Mouse (Mus musculus) c-Kit-positive CD71-negative TER-119-negative erythroid progenitor cells, embryonic 14.5 days (primary cell): Measurements from ENCODE around the gene Pdia6.

Experiments
- DNase-seq: peaks from one replicate; pipeline ENCODE4 v3.0.0-alpha.2; 2013; ENCODE audit warnings: low read depth

Pdia6 gene

GRCm38 (mm10) chr12:17264826-17265225, 1.5 kb upstream of the Pdia6 start:
- DNase-seq = no peak

- DNase-seq = no peak
Observed at GRCm38 (mm10) chr12:17266673-17266990, 287 bp downstream of the Pdia6 start.

- DNase-seq = no peak
Observed at GRCm38 (mm10) chr12:17267316-17267715, 971 bp downstream of the Pdia6 start.

GRCm38 (mm10) chr12:17271272-17271671, 4.9 kb downstream of the Pdia6 start:
- peak; percentile 55 for DNase-seq

- DNase-seq = no peak
Observed at GRCm38 (mm10) chr12:17273841-17274240, 7.5 kb downstream of the Pdia6 start.

- DNase-seq = no peak
Observed at GRCm38 (mm10) chr12:17288496-17288895, 22.2 kb downstream of the Pdia6 start.

- DNase-seq = no peak
Observed at GRCm38 (mm10) chr12:17289060-17289459, 22.7 kb downstream of the Pdia6 start.

GRCm38 (mm10) chr12:17289913-17290312, 23.6 kb downstream of the Pdia6 start:
- DNase-seq = no peak

GRCm38 (mm10) chr12:17290569-17290968, 24.2 kb downstream of the Pdia6 start:
- DNase-seq = no peak

GRCm38 (mm10) chr12:17296899-17297298, 30.6 kb downstream of the Pdia6 start:
- DNase-seq = no peak

GRCm38 (mm10) chr12:17299902-17300301, 33.6 kb downstream of the Pdia6 start:
- DNase-seq = no peak

GRCm38 (mm10) chr12:17305445-17305844, 39.1 kb downstream of the Pdia6 start:
- no peak for DNase-seq

GRCm38 (mm10) chr12:17308246-17308645, 41.9 kb downstream of the Pdia6 start:
- no peak for DNase-seq

- DNase-seq = no peak
Observed at GRCm38 (mm10) chr12:17310852-17311839, 44.8 kb downstream of the Pdia6 start.

- DNase-seq = no peak
Observed at GRCm38 (mm10) chr12:17316096-17316495, 49.8 kb downstream of the Pdia6 start.

GRCm38 (mm10) chr12:17317970-17318369, 51.6 kb downstream of the Pdia6 start:
- DNase-seq = no peak

- DNase-seq = no peak
Observed at GRCm38 (mm10) chr12:17318453-17318852, 52.1 kb downstream of the Pdia6 start.

GRCm38 (mm10) chr12:17324549-17325470, 58.5 kb downstream of the Pdia6 start:
- DNase-seq = no peak

GRCm38 (mm10) chr12:17329259-17329658, 62.9 kb downstream of the Pdia6 start, which contains the start of gene Atp6v1c2:
Gene Atp6v1c2 (minus strand): TSS chr12:17329359.
- no peak for DNase-seq

GRCm38 (mm10) chr12:17333459-17333858, 67.1 kb downstream of the Pdia6 start:
- no peak for DNase-seq
